Mouse (Mus musculus) bone marrow macrophage, adult 2 months (primary cell): ENCODE measurements around the gene Parp1.
"Not testable (repeated sequence)": the region's sequence is repeated elsewhere in the genome, so short reads cannot be mapped to it uniquely, and the experiment has no call there.

ENCODE experiments used
- CTCF ChIP-seq: IDR thresholded peaks from 2 replicates; pipeline ENCODE4 v1.5.1; 2012; ENCODE audit warnings: low read depth, mild to moderate bottlenecking, low read length, moderate library complexity
- POLR2A ChIP-seq: IDR thresholded peaks from 2 replicates; pipeline ENCODE4 v1.6.1; 2012; ENCODE audit warnings: mild to moderate bottlenecking, low read depth, low read length, borderline replicate concordance

- TF ChIP-seq POLR2A, CTCF: not testable (repeated sequence)
Observed at GRCm38 (mm10) chr1:180571721-180572120, 3.0 kb downstream of the Parp1 start.
